9 mouse cellular contexts compared by ENCODE assay signal in genomic region chr2:25578796-25579736, GRCm38 (mm10). TPM values are rescaled to one million over a fixed set of nuclear protein-coding genes. Genes with fewer than 3 reads are reported as not detected.
DNase-seq lines count a peak whose midpoint lies in the region; ATAC-seq and TF ChIP-seq lines count a peak whose summit lies in the region.
"Had no signal": no experiment of that assay in that cellular context is flagged by ENCODE, and none has a peak within 500 bp of the region (broad histone marks: within the 10 kb centered on the region; RNA-seq: fewer than 3 reads in every experiment).

No protein-coding gene starts in this region.

- peaks cover 51% of the 10 kb centered on the region for H3K27me3 ChIP-seq in kidney, postnatal 0 days (ENCODE audit: insufficient read depth, low read length)
- peaks cover 10% of the 10 kb centered on the region for H3K27me3 ChIP-seq in kidney, adult 2 months (replicated peaks; ENCODE audit: control insufficient read depth, insufficient read depth, low read length)
- peaks cover 52% of the 10 kb centered on the region for H3K27me3 ChIP-seq in forebrain, embryonic 14.5 days (replicated peaks; ENCODE audit: control insufficient read depth, insufficient read depth, low read length)
- H3K27me3 ChIP-seq in liver, embryonic 13.5 days: peaks cover 62% of the 10 kb centered on the region

- no peak for DNase-seq in kidney, postnatal 0 days (ENCODE audit: low spot score)
- DNase-seq in kidney, adult 2 months: no peak
- no peak for DNase-seq in forebrain, embryonic 14.5 days (ENCODE audit: low spot score)
- DNase-seq in liver, embryonic 13.5 days: no peak
- DNase-seq in left cerebral cortex, postnatal 25 days (ENCODE audit: low spot score in 2 of 2): no peak
- no peak for DNase-seq in gastrocnemius, postnatal 10 days
- DNase-seq in layer of hippocampus, postnatal 14 days (ENCODE audit: low spot score in 2 of 2): no peak

- no peak for TF ChIP-seq POLR2A in kidney, adult 2 months (IDR thresholded peaks at IDR 0.05; ENCODE audit: low read depth, low read length)
- no peak for TF ChIP-seq POLR2A in bone marrow macrophage, adult 2 months (IDR thresholded peaks at IDR 0.05; ENCODE audit: borderline replicate concordance, low read depth, low read length)

- no peak for ATAC-seq in kidney, postnatal 0 days (replicated peaks; ENCODE audit: low FRiP score, low read depth)
- ATAC-seq in forebrain, embryonic 14.5 days: no peak
- no peak for ATAC-seq in liver, embryonic 13.5 days (ENCODE audit: low read depth)

- H3K4me1 ChIP-seq in kidney, postnatal 0 days (replicated peaks; ENCODE audit: insufficient read depth, low read length): peaks cover 46% of the 10 kb centered on the region
- peaks cover 10% of the 10 kb centered on the region for H3K4me1 ChIP-seq in kidney, adult 2 months (ENCODE audit: control insufficient read depth, insufficient read depth, low read length)
- peaks cover 28% of the 10 kb centered on the region for H3K4me1 ChIP-seq in bone marrow macrophage, adult 2 months (ENCODE audit: control insufficient read depth, insufficient read depth, low read length)
- H3K4me1 ChIP-seq in forebrain, embryonic 14.5 days (ENCODE audit: control insufficient read depth, insufficient read depth, low read length): peaks cover 17% of the 10 kb centered on the region
- H3K4me1 ChIP-seq in liver, embryonic 13.5 days (replicated peaks): peaks cover 80% of the 10 kb centered on the region

- TF ChIP-seq CTCF in kidney, postnatal 0 days (IDR thresholded peaks at IDR 0.05; ENCODE audit: low read depth): no peak
- no peak for TF ChIP-seq CTCF in kidney, adult 2 months (conservative IDR thresholded peaks at IDR 0.05; ENCODE audit: insufficient read depth, insufficient read length, low read depth, low read length)
- TF ChIP-seq CTCF in bone marrow macrophage, adult 2 months (IDR thresholded peaks at IDR 0.05; ENCODE audit: low read depth, low read length): no peak

- no peaks in the 10 kb centered on the region for H3K9me3 ChIP-seq in kidney, postnatal 0 days (replicated peaks; ENCODE audit: low read length)
- H3K9me3 ChIP-seq in forebrain, embryonic 14.5 days (replicated peaks; ENCODE audit: control insufficient read depth, low read length): no peaks in the 10 kb centered on the region
- no peaks in the 10 kb centered on the region for H3K9me3 ChIP-seq in liver, embryonic 13.5 days (replicated peaks)

- intact Hi-C loops in left cerebral cortex, postnatal 25 days (cut with DNase I): no loop called here

- H3K4me2 ChIP-seq in kidney, postnatal 0 days (ENCODE audit: low read length): peak overlapping the region; percentile 37
- peak overlapping the region; percentile 14; the same call in 1 of the 2 replicates for H3K4me2 ChIP-seq in forebrain, embryonic 14.5 days (ENCODE audit: low read length)
- H3K4me2 ChIP-seq in liver, embryonic 13.5 days: peak overlapping the region; percentile 24

- peaks cover 3% of the 10 kb centered on the region; the same call in 1 of the 2 replicates for H3K36me3 ChIP-seq in kidney, postnatal 0 days (ENCODE audit: insufficient read depth, low read length)
- H3K36me3 ChIP-seq in kidney, adult 2 months (ENCODE audit: control insufficient read depth, insufficient read depth, low read length): no peaks in the 10 kb centered on the region
- peaks cover 10% of the 10 kb centered on the region for H3K36me3 ChIP-seq in forebrain, embryonic 14.5 days (ENCODE audit: control insufficient read depth, insufficient read depth, low read length)
- peaks cover 13% of the 10 kb centered on the region for H3K36me3 ChIP-seq in liver, embryonic 13.5 days

- H3K9ac ChIP-seq in kidney, postnatal 0 days (ENCODE audit: low read depth, low read length): no peak overlapping the region
- H3K9ac ChIP-seq in forebrain, embryonic 14.5 days (ENCODE audit: low read length): no peak overlapping the region
- no peak overlapping the region for H3K9ac ChIP-seq in liver, embryonic 13.5 days
- H3K9ac ChIP-seq: liver, embryonic 14.5 days had no signal

- 6% methylated on average over 77 of the region's 77 CpGs for WGBS in kidney, postnatal 0 days
- WGBS in kidney, adult 2 months: 6% methylated on average over 77 of the region's 77 CpGs
- WGBS in forebrain, embryonic 14.5 days: 5% methylated on average over 75 of the region's 77 CpGs
- WGBS in liver, embryonic 13.5 days (ENCODE audit: insufficient replicate concordance): 6% methylated on average over 77 of the region's 77 CpGs

- peak overlapping the region; percentile 25 for H3K4me3 ChIP-seq in kidney, postnatal 0 days (replicated peaks; ENCODE audit: low read depth, low read length)
- H3K4me3 ChIP-seq in kidney, adult 2 months (ENCODE audit: insufficient read depth, low read depth, low read length): no peak overlapping the region
- H3K4me3 ChIP-seq in bone marrow macrophage, adult 2 months (ENCODE audit: insufficient read depth, low read length): peak overlapping the region; percentile 5; the same call in 1 of the 2 replicates
- H3K4me3 ChIP-seq in forebrain, embryonic 14.5 days (ENCODE audit: low read depth, low read length): peak overlapping the region; percentile 16; the same call in 1 of the 2 replicates
- peak overlapping the region; percentile 31 for H3K4me3 ChIP-seq in liver, embryonic 13.5 days (replicated peaks)

- no peak overlapping the region for H3K27ac ChIP-seq in kidney, postnatal 0 days
- H3K27ac ChIP-seq in kidney, adult 2 months (ENCODE audit: insufficient read depth, low read depth, low read length): no peak overlapping the region
- no peak overlapping the region for H3K27ac ChIP-seq in bone marrow macrophage, adult 2 months (ENCODE audit: insufficient read depth, low read depth, low read length)
- H3K27ac ChIP-seq in forebrain, embryonic 14.5 days (ENCODE audit: low read depth, low read length): no peak overlapping the region
- no peak overlapping the region for H3K27ac ChIP-seq in liver, embryonic 13.5 days
- H3K27ac ChIP-seq: liver, embryonic 14.5 days had no signal

RNA-seq across cellular contexts. Expression of gene Ajm1, which starts 2.5 kb away (rescaled TPM):
- polyA plus RNA-seq in kidney, postnatal 0 days (2015; fragmentation: Nextera tagmentation; extraction: Ambion mirVana): 0.15 and 0.16 TPM in 2 replicates
- polyA plus RNA-seq in kidney, adult 2 months (2012; rRNA removed): 0.36 and 0.62 TPM in 2 replicates
- 0.11 and 0.21 TPM in 2 replicates for polyA plus RNA-seq in bone marrow macrophage, adult 2 months (2012; ENCODE audit: insufficient read depth, insufficient read length, missing spikeins)
- 2.2 and 4.2 TPM in 2 replicates for polyA plus RNA-seq in forebrain, embryonic 14.5 days (2014; fragmentation: Nextera tagmentation; extraction: Ambion mirVana)
- 0.02 TPM in 1 of 2 replicates, not detected in the other for polyA plus RNA-seq in liver, embryonic 13.5 days (2015; fragmentation: Nextera tagmentation; extraction: Ambion mirVana)
- 100 to 1,000 TPM; 109 to 120 TPM for total RNA-seq in left cerebral cortex, postnatal 25 days (2021)
- under 1 TPM; 0.14 to 0.38 TPM for total RNA-seq in gastrocnemius, postnatal 10 days (2021)
- total RNA-seq in layer of hippocampus, postnatal 14 days (2021): 100 to 1,000 TPM in 1 of 2 experiments, 10 to 100 TPM in 1; 99.8 to 103 TPM

RNA-seq across cellular contexts. Expression of gene Phpt1, which starts 4.0 kb away (rescaled TPM):
- 197 TPM in 2 replicates for polyA plus RNA-seq in kidney, postnatal 0 days (2015; fragmentation: Nextera tagmentation; extraction: Ambion mirVana)
- 74.9 and 92.3 TPM in 2 replicates for polyA plus RNA-seq in kidney, adult 2 months (2012; rRNA removed)
- 20.0 and 23.0 TPM in 2 replicates for polyA plus RNA-seq in bone marrow macrophage, adult 2 months (2012; ENCODE audit: insufficient read depth, insufficient read length, missing spikeins)
- 168 and 216 TPM in 2 replicates for polyA plus RNA-seq in forebrain, embryonic 14.5 days (2014; fragmentation: Nextera tagmentation; extraction: Ambion mirVana)
- polyA plus RNA-seq in liver, embryonic 13.5 days (2015; fragmentation: Nextera tagmentation; extraction: Ambion mirVana): 50.2 and 50.3 TPM in 2 replicates
- 10 to 100 TPM; 73.8 to 74.3 TPM for total RNA-seq in left cerebral cortex, postnatal 25 days (2021)
- total RNA-seq in gastrocnemius, postnatal 10 days (2021): 10 to 100 TPM; 45.8 to 49.0 TPM
- total RNA-seq in layer of hippocampus, postnatal 14 days (2021): 10 to 100 TPM; 81.2 to 83.8 TPM

RNA-seq across cellular contexts. Expression of gene Mamdc4, which starts 4.4 kb away (rescaled TPM):
- 0.59 and 0.85 TPM in 2 replicates for polyA plus RNA-seq in kidney, postnatal 0 days (2015; fragmentation: Nextera tagmentation; extraction: Ambion mirVana)
- 1.3 and 2.3 TPM in 2 replicates for polyA plus RNA-seq in kidney, adult 2 months (2012; rRNA removed)
- 0.60 and 1.3 TPM in 2 replicates for polyA plus RNA-seq in bone marrow macrophage, adult 2 months (2012; ENCODE audit: insufficient read depth, insufficient read length, missing spikeins)
- 0.84 and 2.2 TPM in 2 replicates for polyA plus RNA-seq in forebrain, embryonic 14.5 days (2014; fragmentation: Nextera tagmentation; extraction: Ambion mirVana)
- polyA plus RNA-seq in liver, embryonic 13.5 days (2015; fragmentation: Nextera tagmentation; extraction: Ambion mirVana): 1.6 and 2.7 TPM in 2 replicates
- total RNA-seq in left cerebral cortex, postnatal 25 days (2021): 1 to 10 TPM in 1 of 2 experiments, under 1 TPM in 1; 0.69 to 2.1 TPM
- total RNA-seq in gastrocnemius, postnatal 10 days (2021): 1 to 10 TPM; 2.7 to 4.1 TPM
- total RNA-seq in layer of hippocampus, postnatal 14 days (2021): 1 to 10 TPM; 1.7 to 2.6 TPM

RNA-seq across cellular contexts. Expression of gene Edf1, which starts 21.4 kb away (rescaled TPM):
- 351 and 379 TPM in 2 replicates for polyA plus RNA-seq in kidney, postnatal 0 days (2015; fragmentation: Nextera tagmentation; extraction: Ambion mirVana)
- polyA plus RNA-seq in kidney, adult 2 months (2012; rRNA removed): 195 and 198 TPM in 2 replicates
- polyA plus RNA-seq in bone marrow macrophage, adult 2 months (2012; ENCODE audit: insufficient read depth, insufficient read length, missing spikeins): 142 and 160 TPM in 2 replicates
- polyA plus RNA-seq in forebrain, embryonic 14.5 days (2014; fragmentation: Nextera tagmentation; extraction: Ambion mirVana): 369 and 370 TPM in 2 replicates
- 275 and 306 TPM in 2 replicates for polyA plus RNA-seq in liver, embryonic 13.5 days (2015; fragmentation: Nextera tagmentation; extraction: Ambion mirVana)
- 100 to 1,000 TPM; 202 to 214 TPM for total RNA-seq in left cerebral cortex, postnatal 25 days (2021)
- total RNA-seq in gastrocnemius, postnatal 10 days (2021): 100 to 1,000 TPM; 177 to 185 TPM
- total RNA-seq in layer of hippocampus, postnatal 14 days (2021): 100 to 1,000 TPM; 214 to 226 TPM

RNA-seq across cellular contexts. Expression of gene Rabl6, which starts 29.3 kb away (rescaled TPM):
- polyA plus RNA-seq in kidney, postnatal 0 days (2015; fragmentation: Nextera tagmentation; extraction: Ambion mirVana): 45.6 and 56.9 TPM in 2 replicates
- polyA plus RNA-seq in kidney, adult 2 months (2012; rRNA removed): 53.8 and 58.9 TPM in 2 replicates
- polyA plus RNA-seq in bone marrow macrophage, adult 2 months (2012; ENCODE audit: insufficient read depth, insufficient read length, missing spikeins): 76.0 and 76.9 TPM in 2 replicates
- polyA plus RNA-seq in forebrain, embryonic 14.5 days (2014; fragmentation: Nextera tagmentation; extraction: Ambion mirVana): 47.9 and 55.0 TPM in 2 replicates
- 29.7 and 29.8 TPM in 2 replicates for polyA plus RNA-seq in liver, embryonic 13.5 days (2015; fragmentation: Nextera tagmentation; extraction: Ambion mirVana)
- 100 to 1,000 TPM; 136 to 152 TPM for total RNA-seq in left cerebral cortex, postnatal 25 days (2021)
- total RNA-seq in gastrocnemius, postnatal 10 days (2021): 10 to 100 TPM; 49.6 to 58.7 TPM
- 100 to 1,000 TPM; 105 to 107 TPM for total RNA-seq in layer of hippocampus, postnatal 14 days (2021)
